Mouse (Mus musculus): ENCODE results near the gene March8.

March8 gene

DNA sequence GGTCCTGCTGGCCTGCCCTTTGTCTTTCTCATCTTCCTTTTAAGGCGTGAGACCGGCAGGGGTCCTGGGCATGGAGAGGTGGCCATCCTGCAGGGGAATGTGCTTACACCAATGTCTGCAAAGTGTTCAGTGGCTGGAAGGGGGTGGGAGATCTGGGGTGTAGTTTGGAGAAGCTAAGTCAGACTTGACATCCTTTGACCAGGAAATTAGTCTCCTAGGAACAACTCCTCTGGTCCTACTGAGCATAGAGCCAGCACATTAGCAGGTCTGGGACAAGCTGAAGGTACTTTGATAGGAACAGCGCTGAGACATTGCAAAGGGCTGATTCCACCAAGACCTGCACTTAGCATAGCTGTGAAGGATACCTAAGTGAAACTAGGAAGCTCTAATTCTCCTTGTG lies 73.9 kb downstream of the March8 start:
- DNase-seq: no peak

- DNase-seq: no peak
These were observed 74.9 kb downstream of the March8 start for GRCm38 (mm10) chr6:116412546-116413325.

GRCm38 (mm10) chr6:116415126-116415676 lies 77.4 kb downstream of the March8 start:
- no peak for DNase-seq

GRCm38 (mm10) chr6:116416000-116416552 lies 78.3 kb downstream of the March8 start:
- DNase-seq: no peak

GRCm38 (mm10) chr6:116417518-116418315 lies 79.9 kb downstream of the March8 start:
- no peak for DNase-seq

DNA sequence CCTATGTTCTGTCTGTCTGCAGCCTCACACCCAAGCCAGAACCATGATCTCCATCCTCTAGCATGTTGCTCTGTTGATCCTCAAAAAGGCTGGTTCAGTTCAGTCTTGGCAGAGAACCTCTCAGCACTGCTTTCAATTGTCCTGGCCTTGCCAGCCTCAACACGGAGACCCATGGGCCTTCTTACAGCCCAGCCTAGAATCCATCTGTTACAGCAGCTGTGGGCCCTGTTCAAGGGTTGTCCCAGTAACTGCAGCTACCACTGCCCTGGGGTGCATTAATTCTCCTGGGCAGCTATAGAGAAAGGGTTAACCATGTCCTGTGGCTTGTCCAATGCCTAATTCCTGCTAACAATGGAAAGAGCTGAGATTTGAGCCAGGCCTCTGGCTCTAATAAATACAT lies 80.7 kb downstream of the March8 start:
- no peak for DNase-seq

DNA sequence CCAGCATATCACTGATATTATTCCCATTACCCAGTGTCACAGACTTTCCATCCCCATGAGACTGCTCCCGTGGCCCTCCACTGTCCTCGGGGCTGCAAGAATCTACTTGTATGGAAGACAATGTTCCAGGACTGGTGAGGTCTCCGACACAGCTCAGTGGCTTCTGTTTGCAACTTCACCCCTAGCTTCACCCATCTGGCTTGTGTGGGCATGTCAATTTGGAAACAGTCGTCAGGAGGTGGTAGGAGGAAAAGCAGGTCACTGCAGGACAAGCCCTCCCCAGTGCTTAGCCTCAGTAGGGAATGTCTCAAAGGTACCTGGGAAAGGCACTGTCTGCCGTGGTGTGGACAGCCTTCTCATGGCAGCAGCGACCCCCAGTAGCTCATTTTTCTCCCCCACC lies 81.9 kb downstream of the March8 start:
- no peak for DNase-seq

- no peak for DNase-seq
These were observed 82.4 kb downstream of the March8 start for GRCm38 (mm10) chr6:116420271-116420670.

- DNase-seq: no peak
These were observed 85.2 kb downstream of the March8 start for GRCm38 (mm10) chr6:116422991-116423390.

- no peak for DNase-seq
These were observed 85.8 kb downstream of the March8 start for GRCm38 (mm10) chr6:116423664-116424063.

GRCm38 (mm10) chr6:116427552-116427951 lies 89.7 kb downstream of the March8 start:
- DNase-seq: no peak

DNA sequence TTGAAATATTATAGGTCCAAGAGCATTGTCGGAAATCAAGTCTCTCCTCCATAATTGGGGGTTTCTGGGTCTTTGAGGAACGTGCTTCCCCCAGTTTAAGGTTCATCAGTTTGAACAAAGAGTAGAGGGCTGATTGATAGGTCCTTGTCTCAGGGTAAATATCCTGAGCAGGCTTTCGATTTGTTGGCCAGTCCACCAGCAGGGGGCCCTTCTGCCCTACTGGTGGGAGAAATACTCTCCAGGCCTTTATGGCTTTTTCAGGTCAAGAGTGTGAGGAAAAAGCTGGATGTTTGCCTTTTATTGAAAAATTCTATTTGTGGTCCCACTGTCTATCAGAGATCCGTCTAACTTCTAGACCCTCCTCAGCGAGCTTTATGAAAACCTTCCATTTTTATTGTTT lies 90.5 kb downstream of the March8 start:
- no peak for DNase-seq

GRCm38 (mm10) chr6:116438864-116439263 lies 101.0 kb downstream of the March8 start:
- DNase-seq: no peak

DNA sequence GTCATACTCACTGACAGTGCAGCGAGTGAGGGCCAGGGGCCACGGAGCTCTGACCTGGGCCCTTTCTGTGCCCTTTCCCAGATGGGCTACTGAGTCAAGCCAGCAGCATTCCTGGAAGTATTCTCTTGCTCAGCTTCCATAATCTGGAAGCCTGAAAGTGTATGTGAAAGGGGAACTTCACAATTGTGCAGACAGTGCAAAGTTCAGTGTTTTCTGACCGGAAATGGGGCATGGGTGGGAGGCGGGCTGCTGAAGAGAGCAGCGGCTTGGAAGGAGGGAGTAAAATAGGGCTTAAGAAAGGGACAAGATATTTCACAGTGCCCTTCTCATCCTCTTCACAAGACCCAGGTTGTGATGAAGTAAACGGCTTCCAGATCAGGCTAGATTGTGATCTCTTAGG lies 101.7 kb downstream of the March8 start:
- no peak for DNase-seq

GRCm38 (mm10) chr6:116440447-116440846 lies 102.6 kb downstream of the March8 start:
- no peak for DNase-seq

DNA sequence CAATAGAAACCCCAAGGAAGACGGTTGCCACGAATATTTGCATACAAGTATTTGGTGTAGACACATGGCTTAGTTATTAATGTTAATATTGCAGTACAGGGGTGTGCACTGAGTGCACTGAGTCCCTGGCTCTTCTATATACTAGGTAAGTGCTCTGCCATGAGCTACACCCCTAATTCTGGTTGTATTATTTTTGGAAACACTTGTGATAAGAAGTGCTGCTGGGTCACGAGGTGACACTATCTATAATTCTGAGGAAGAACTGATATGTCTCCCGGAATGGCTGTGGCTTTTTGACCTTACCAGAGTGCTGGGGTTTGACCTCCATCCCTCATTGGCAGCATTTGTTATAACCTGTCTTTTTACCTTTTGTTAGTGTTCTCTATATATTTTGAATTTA lies 103.0 kb downstream of the March8 start:
- no peak for DNase-seq

- DNase-seq: no peak
These were observed 118.0 kb downstream of the March8 start for GRCm38 (mm10) chr6:116455781-116456180.

DNA sequence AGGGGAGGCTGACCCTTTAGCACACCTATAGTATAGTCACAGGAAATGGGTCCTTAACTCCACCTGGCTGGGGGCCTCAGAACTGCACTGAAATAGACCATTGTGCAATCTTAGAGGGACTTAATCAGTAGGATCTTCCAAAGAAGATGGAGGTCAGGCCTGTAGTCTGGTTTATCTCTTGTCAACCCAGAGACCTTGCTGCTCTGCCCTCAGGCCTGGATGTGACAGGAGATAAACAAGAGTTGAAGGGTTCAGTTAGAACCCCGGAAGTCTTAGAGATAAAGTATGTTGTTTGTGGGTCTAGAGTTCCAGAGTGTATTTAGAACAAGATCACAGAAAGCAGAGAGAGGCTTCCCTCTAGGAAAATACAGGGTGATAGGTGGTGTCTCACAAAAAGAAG lies 118.7 kb downstream of the March8 start:
- DNase-seq: no peak

- no peak for DNase-seq
These were observed 120.9 kb downstream of the March8 start for GRCm38 (mm10) chr6:116458728-116459127.

Measured in cerebellum, adult 9-11 months (tissue).